Mouse (Mus musculus) lung, embryonic 16.5 days (tissue): ENCODE results near the gene Plekha6. TPM values are rescaled to one million over a fixed set of nuclear protein-coding genes. Genes with fewer than 3 reads are reported as not detected.

ENCODE experiments used
- ATAC-seq: fragments of 200-750 bp; cut with Nextera tagmentation; 2 replicates; pipeline ENCODE4 v1.8.0; 2017; ENCODE audit warnings: low read depth, mild to moderate bottlenecking, moderate library complexity
- H3K27ac ChIP-seq: fragments of 300-500 bp; sonication (generic); 2 replicates; pipeline ENCODE4 v1.5.1; 2014; ENCODE audit warnings: mild to moderate bottlenecking, control low read depth, low read length
- H3K27me3 ChIP-seq: fragments of 300-500 bp; sonication (generic); 2 replicates; pipeline ENCODE4 v1.6.1; 2014; ENCODE audit warnings: low read depth, low read length, mixed read lengths; ENCODE audit not compliant: control insufficient read depth, insufficient read depth
- H3K36me3 ChIP-seq: fragments of 300-500 bp; sonication (generic); 2 replicates; pipeline ENCODE4 v1.6.1; 2014; ENCODE audit warnings: low read length; ENCODE audit not compliant: control insufficient read depth, insufficient read depth
- H3K4me1 ChIP-seq: fragments of 300-500 bp; sonication (generic); replicated peaks from 2 replicates; pipeline ENCODE4 v1.6.1; 2014; ENCODE audit warnings: low read length, mixed read lengths; ENCODE audit not compliant: control insufficient read depth, insufficient read depth
- H3K4me2 ChIP-seq: fragments of 300-500 bp; sonication (generic); 2 replicates; pipeline ENCODE4 v1.6.1; 2014; ENCODE audit warnings: low read depth, low read length, control low read depth
- H3K4me3 ChIP-seq: fragments of 300-500 bp; sonication (generic); 2 replicates; pipeline ENCODE4 v1.5.1; 2014; ENCODE audit warnings: mild to moderate bottlenecking, low read length, control low read depth
- H3K9ac ChIP-seq: fragments of 300-500 bp; sonication (generic); 2 replicates; pipeline ENCODE4 v1.6.1; 2014; ENCODE audit warnings: low read length, control low read depth
- H3K9me3 ChIP-seq: fragments of 300-500 bp; sonication (generic); 2 replicates; pipeline ENCODE4 v1.6.1; 2016; ENCODE audit warnings: low read length; ENCODE audit not compliant: control insufficient read depth
- WGBS: fragments of 180-500 bp; shearing (Covaris S2); extraction: QIAGEN DNeasy Blood & Tissue Kit; methylation state at CpG from one replicate; pipeline ENCODE4 v1.1.7; 2014; 5-methylcytosine and 5-hydroxymethylcytosine counted together
- polyA plus RNA-seq: library from polyadenylated mRNA; unstranded; fragments of >200 nt; fragmentation: Nextera tagmentation; extraction: Ambion mirVana; gene quantifications from 2 replicates; pipeline ENCODE4 v1.2.1, GENCODE M21; 2015

Gene Plekha6
- polyA plus RNA-seq, 1 experiment from 2014 or later, result 8.3 TPM

- no peak overlapping the region for H3K27ac ChIP-seq
- no peaks in the 10 kb centered on the region for H3K36me3 ChIP-seq
- peaks cover 3% of the 10 kb centered on the region; the same call in 1 of the 2 replicates for H3K4me1 ChIP-seq
- no peak overlapping the region for H3K9ac ChIP-seq
- H3K4me3 ChIP-seq, result no peak overlapping the region
- H3K4me2 ChIP-seq, result no peak overlapping the region
- WGBS, result 94% methylated on average over 4 of the region's 4 CpGs
- ATAC-seq, result no peak
- H3K9me3 ChIP-seq, result no peaks in the 10 kb centered on the region
- H3K27me3 ChIP-seq, result no peaks in the 10 kb centered on the region
These were observed 49.9 kb downstream of the Plekha6 start for GRCm38 (mm10) chr1:133213901-133214300.

- no peak for ATAC-seq
- Histone ChIP-seq H3K27ac (no peak overlapping the region), H3K4me1 (peaks cover 3% of the 10 kb centered on the region; the same call in 1 of the 2 replicates), H3K4me2 (no peak overlapping the region), H3K27me3 (no peaks in the 10 kb centered on the region), H3K4me3 (no peak overlapping the region), H3K9me3 (no peaks in the 10 kb centered on the region), H3K9ac (no peak overlapping the region), H3K36me3 (no peaks in the 10 kb centered on the region)
- 71% methylated on average over 7 of the region's 7 CpGs for WGBS
These were observed 50.8 kb downstream of the Plekha6 start for GRCm38 (mm10) chr1:133214672-133215359.

- peaks cover 3% of the 10 kb centered on the region; the same call in 1 of the 2 replicates for H3K4me1 ChIP-seq
- H3K4me2 ChIP-seq, result no peak overlapping the region
- 73% methylated on average over 3 of the region's 3 CpGs for WGBS
- no peaks in the 10 kb centered on the region for H3K27me3 ChIP-seq
- no peak for ATAC-seq
- H3K36me3 ChIP-seq, result no peaks in the 10 kb centered on the region
- no peak overlapping the region for H3K9ac ChIP-seq
- H3K27ac ChIP-seq, result no peak overlapping the region
- no peaks in the 10 kb centered on the region for H3K9me3 ChIP-seq
- no peak overlapping the region for H3K4me3 ChIP-seq
These were observed 51.3 kb downstream of the Plekha6 start for GRCm38 (mm10) chr1:133215360-133215700.

GRCm38 (mm10) chr1:133215753-133216152 is 51.7 kb downstream of the Plekha6 start:
- no peak overlapping the region for H3K9ac ChIP-seq
- no peak for ATAC-seq
- H3K9me3 ChIP-seq, result no peaks in the 10 kb centered on the region
- peaks cover 3% of the 10 kb centered on the region; the same call in 1 of the 2 replicates for H3K4me1 ChIP-seq
- H3K4me3 ChIP-seq, result no peak overlapping the region
- no peaks in the 10 kb centered on the region for H3K36me3 ChIP-seq
- H3K27me3 ChIP-seq, result no peaks in the 10 kb centered on the region
- WGBS, result 71% methylated on average over 10 of the region's 10 CpGs
- no peak overlapping the region for H3K4me2 ChIP-seq
- no peak overlapping the region for H3K27ac ChIP-seq

GRCm38 (mm10) chr1:133217031-133217430 is 53.0 kb downstream of the Plekha6 start:
- no peaks in the 10 kb centered on the region for H3K36me3 ChIP-seq
- no peak for ATAC-seq
- H3K4me2 ChIP-seq, result no peak overlapping the region
- no peak overlapping the region for H3K4me3 ChIP-seq
- no peaks in the 10 kb centered on the region for H3K9me3 ChIP-seq
- WGBS, result 65% methylated on average over 5 of the region's 5 CpGs
- no peaks in the 10 kb centered on the region for H3K27me3 ChIP-seq
- no peak overlapping the region for H3K27ac ChIP-seq
- H3K4me1 ChIP-seq, result peaks cover 3% of the 10 kb centered on the region; the same call in 1 of the 2 replicates
- no peak overlapping the region for H3K9ac ChIP-seq

- WGBS, result 55% methylated on average over 1 of the region's 1 CpGs
- no peak overlapping the region for H3K4me3 ChIP-seq
- ATAC-seq, result no peak
- H3K27me3 ChIP-seq, result no peaks in the 10 kb centered on the region
- no peaks in the 10 kb centered on the region for H3K36me3 ChIP-seq
- H3K27ac ChIP-seq, result no peak overlapping the region
- H3K4me1 ChIP-seq, result peaks cover 3% of the 10 kb centered on the region; the same call in 1 of the 2 replicates
- no peaks in the 10 kb centered on the region for H3K9me3 ChIP-seq
- H3K4me2 ChIP-seq, result no peak overlapping the region
- no peak overlapping the region for H3K9ac ChIP-seq
These were observed 55.1 kb downstream of the Plekha6 start for GRCm38 (mm10) chr1:133219106-133219505.

- Histone ChIP-seq H3K27ac (no peak overlapping the region), H3K36me3 (no peaks in the 10 kb centered on the region), H3K4me2 (no peak overlapping the region), H3K9me3 (no peaks in the 10 kb centered on the region), H3K4me1 (peaks cover 9% of the 10 kb centered on the region), H3K9ac (no peak overlapping the region), H3K27me3 (no peaks in the 10 kb centered on the region; the same call in 1 of the 2 replicates), H3K4me3 (no peak overlapping the region)
- no peak for ATAC-seq
- WGBS, result 73% methylated on average over 3 of the region's 3 CpGs
These were observed 57.4 kb downstream of the Plekha6 start for GRCm38 (mm10) chr1:133221459-133221858.

- no peaks in the 10 kb centered on the region for H3K9me3 ChIP-seq
- no peak overlapping the region for H3K4me3 ChIP-seq
- H3K27ac ChIP-seq, result no peak overlapping the region
- ATAC-seq, result no peak
- H3K4me2 ChIP-seq, result no peak overlapping the region
- H3K27me3 ChIP-seq, result no peaks in the 10 kb centered on the region; the same call in 1 of the 2 replicates
- WGBS, result 41% methylated on average over 6 of the region's 6 CpGs
- no peak overlapping the region for H3K9ac ChIP-seq
- peaks cover 20% of the 10 kb centered on the region for H3K4me1 ChIP-seq
- H3K36me3 ChIP-seq, result no peaks in the 10 kb centered on the region
These were observed 58.5 kb downstream of the Plekha6 start for GRCm38 (mm10) chr1:133222445-133222995.

GRCm38 (mm10) chr1:133224674-133225073 is 60.7 kb downstream of the Plekha6 start:
- H3K4me3 ChIP-seq, result no peak overlapping the region
- H3K9ac ChIP-seq, result no peak overlapping the region
- peaks cover 22% of the 10 kb centered on the region for H3K4me1 ChIP-seq
- H3K27ac ChIP-seq, result no peak overlapping the region
- no peaks in the 10 kb centered on the region for H3K36me3 ChIP-seq
- no peaks in the 10 kb centered on the region; the same call in 1 of the 2 replicates for H3K27me3 ChIP-seq
- H3K4me2 ChIP-seq, result no peak overlapping the region
- ATAC-seq, result no peak
- no peaks in the 10 kb centered on the region for H3K9me3 ChIP-seq
